Mouse (Mus musculus): ENCODE results near the gene Iqcn. TPM values are rescaled to one million over a fixed set of nuclear protein-coding genes. Genes with fewer than 3 reads are reported as not detected.

Iqcn gene
- polyA plus RNA-seq, 1 experiment from 2014 or later, result 0.13 TPM

DNA sequence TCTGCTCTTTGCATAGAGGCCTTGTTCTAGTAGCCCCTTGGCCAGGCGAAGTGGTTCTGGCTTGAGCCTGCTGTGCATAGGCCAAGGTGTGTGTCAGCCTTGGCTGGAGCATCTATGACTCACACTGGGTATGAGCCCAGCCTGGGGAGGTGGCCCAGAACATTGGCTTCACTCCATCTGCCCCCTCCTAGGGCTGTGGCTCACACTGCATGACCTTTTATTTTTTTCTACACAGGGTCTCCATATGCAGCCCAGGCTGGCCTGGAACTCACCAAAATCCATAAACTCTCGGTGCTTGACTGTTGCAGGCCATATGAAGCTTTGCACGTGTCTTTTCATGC lies 445 bp upstream of the Iqcn start:
- 0 out of 2 replicates have a peak overlapping the region, but pooled peaks have one; percentile 2 for H3K27ac ChIP-seq (replicated peaks)
- no peaks in the 10 kb centered on the region for H3K9me3 ChIP-seq
- 0 out of 2 replicates have a peak overlapping the region, but pooled peaks have one; percentile 69 for H3K4me2 ChIP-seq (replicated peaks)
- H3K27me3 ChIP-seq, result no peaks in the 10 kb centered on the region
- no peak overlapping the region for H3K4me3 ChIP-seq
- no peak for ATAC-seq (replicated peaks)
- no peak overlapping the region for H3K9ac ChIP-seq (replicated peaks)
- peaks cover 3% of the 10 kb centered on the region; the same call in 1 of the 2 replicates for H3K36me3 ChIP-seq
- WGBS, result 87% methylated on average over 3 of the region's 3 CpGs
- peaks cover 41% of the 10 kb centered on the region for H3K4me1 ChIP-seq

DNA sequence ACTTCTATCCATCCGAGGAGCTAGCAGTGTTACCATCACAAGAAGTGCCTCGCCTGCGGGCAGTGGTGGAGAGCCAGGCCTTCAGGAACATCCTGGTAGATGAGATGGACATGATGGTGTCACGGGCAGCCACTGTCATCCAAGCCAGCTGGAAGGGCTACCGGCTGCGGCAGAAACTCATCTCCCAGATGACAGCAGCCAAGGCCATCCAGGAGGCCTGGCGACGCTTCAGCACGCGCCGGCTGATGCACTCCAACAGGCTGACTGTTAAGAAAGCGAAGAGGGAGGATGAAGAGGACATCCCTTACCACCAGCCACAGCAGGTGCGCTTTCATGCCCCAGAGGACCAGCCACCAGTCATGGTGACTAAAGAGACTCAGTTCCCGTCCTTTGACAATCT lies 5.0 kb downstream of the Iqcn start:
- Histone ChIP-seq H3K4me1 (peaks cover 8% of the 10 kb centered on the region; the same call in 1 of the 2 replicates), H3K9ac (replicated peaks) (no peak overlapping the region), H3K27me3 (no peaks in the 10 kb centered on the region), H3K4me2 (replicated peaks) (no peak overlapping the region), H3K9me3 (no peaks in the 10 kb centered on the region), H3K36me3 (peaks cover 3% of the 10 kb centered on the region; the same call in 1 of the 2 replicates), H3K4me3 (no peak overlapping the region), H3K27ac (replicated peaks) (no peak overlapping the region)
- ATAC-seq (replicated peaks), result no peak
- 93% methylated on average over 14 of the region's 14 CpGs for WGBS

- no peak overlapping the region for H3K4me3 ChIP-seq
- H3K9ac ChIP-seq (replicated peaks), result no peak overlapping the region
- 88% methylated on average over 9 of the region's 9 CpGs for WGBS
- no peak overlapping the region for H3K27ac ChIP-seq (replicated peaks)
- H3K4me2 ChIP-seq (replicated peaks), result no peak overlapping the region
- H3K36me3 ChIP-seq, result no peaks in the 10 kb centered on the region
- no peak for ATAC-seq (replicated peaks)
- H3K27me3 ChIP-seq, result no peaks in the 10 kb centered on the region
- no peaks in the 10 kb centered on the region for H3K9me3 ChIP-seq
- no peaks in the 10 kb centered on the region for H3K4me1 ChIP-seq
Measured at GRCm38 (mm10) chr8:70709794-70710193, 6.5 kb downstream of the Iqcn start.

- ATAC-seq (replicated peaks), result no peak
- Histone ChIP-seq H3K4me2 (replicated peaks) (no peak overlapping the region), H3K27ac (replicated peaks) (no peak overlapping the region), H3K36me3 (no peaks in the 10 kb centered on the region), H3K9me3 (no peaks in the 10 kb centered on the region), H3K27me3 (no peaks in the 10 kb centered on the region), H3K9ac (replicated peaks) (no peak overlapping the region), H3K4me3 (no peak overlapping the region), H3K4me1 (no peaks in the 10 kb centered on the region)
- WGBS, result 92% methylated on average over 1 of the region's 1 CpGs
Measured at GRCm38 (mm10) chr8:70710296-70710695, 7.0 kb downstream of the Iqcn start.

DNA sequence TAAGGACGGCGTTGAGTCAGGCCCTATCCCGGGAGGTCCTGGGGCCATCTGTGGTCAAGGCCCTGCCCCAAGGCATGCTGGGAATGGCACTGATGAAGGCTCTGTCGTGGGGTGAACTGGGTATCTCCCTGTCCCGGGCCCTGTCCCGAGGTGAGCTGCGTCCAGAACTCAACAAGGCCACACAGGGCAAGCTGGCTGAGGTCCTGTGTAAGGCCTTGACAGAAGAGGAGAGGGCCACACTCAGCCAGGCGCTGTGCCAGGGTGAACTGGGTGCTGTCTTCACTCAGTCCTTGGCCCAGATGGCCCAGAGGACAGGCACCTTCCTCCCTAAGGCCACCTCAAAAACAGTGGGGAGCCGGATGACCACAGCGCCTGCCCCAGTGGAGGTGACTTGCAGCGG lies 7.8 kb downstream of the Iqcn start:
- H3K9me3 ChIP-seq, result no peaks in the 10 kb centered on the region
- no peak for ATAC-seq (replicated peaks)

DNA sequence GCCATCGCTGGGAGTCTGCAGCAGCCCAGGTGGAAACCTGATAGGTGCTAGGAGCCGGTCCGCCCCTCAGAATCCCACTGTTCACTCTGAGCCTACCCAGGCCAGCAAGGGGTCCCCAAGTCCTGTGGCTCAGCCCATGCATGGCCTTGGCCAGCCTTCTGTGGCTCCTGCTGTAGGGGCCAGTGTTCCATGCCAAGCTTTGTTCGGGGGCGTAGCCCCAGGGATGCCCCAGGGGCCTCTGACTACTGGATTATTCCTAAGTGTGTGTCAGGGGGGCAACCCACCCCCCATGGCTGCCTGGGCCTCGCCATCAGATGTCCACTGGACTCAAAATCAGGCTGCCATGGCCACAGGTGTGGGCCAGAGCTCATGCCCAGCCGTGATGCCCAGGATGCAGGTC lies 10.7 kb downstream of the Iqcn start:
- no peak overlapping the region for H3K4me3 ChIP-seq
- no peak overlapping the region for H3K27ac ChIP-seq (replicated peaks)
- no peaks in the 10 kb centered on the region for H3K9me3 ChIP-seq
- WGBS, result 76% methylated on average over 7 of the region's 7 CpGs
- no peak overlapping the region for H3K4me2 ChIP-seq (replicated peaks)
- ATAC-seq (replicated peaks), result no peak; the same call in 1 of the 2 replicates
- H3K4me1 ChIP-seq, result no peaks in the 10 kb centered on the region
- no peak overlapping the region for H3K9ac ChIP-seq (replicated peaks)
- H3K36me3 ChIP-seq, result no peaks in the 10 kb centered on the region
- peaks cover 4% of the 10 kb centered on the region; the same call in 1 of the 2 replicates for H3K27me3 ChIP-seq

More for the DNA sequence above, 7.8 kb downstream of the Iqcn start:
- Histone ChIP-seq H3K36me3 (no peaks in the 10 kb centered on the region), H3K4me3 (no peak overlapping the region), H3K9ac (replicated peaks) (no peak overlapping the region), H3K27me3 (no peaks in the 10 kb centered on the region), H3K4me2 (replicated peaks) (no peak overlapping the region), H3K4me1 (no peaks in the 10 kb centered on the region), H3K27ac (replicated peaks) (no peak overlapping the region)
- 93% methylated on average over 11 of the region's 11 CpGs for WGBS

DNA sequence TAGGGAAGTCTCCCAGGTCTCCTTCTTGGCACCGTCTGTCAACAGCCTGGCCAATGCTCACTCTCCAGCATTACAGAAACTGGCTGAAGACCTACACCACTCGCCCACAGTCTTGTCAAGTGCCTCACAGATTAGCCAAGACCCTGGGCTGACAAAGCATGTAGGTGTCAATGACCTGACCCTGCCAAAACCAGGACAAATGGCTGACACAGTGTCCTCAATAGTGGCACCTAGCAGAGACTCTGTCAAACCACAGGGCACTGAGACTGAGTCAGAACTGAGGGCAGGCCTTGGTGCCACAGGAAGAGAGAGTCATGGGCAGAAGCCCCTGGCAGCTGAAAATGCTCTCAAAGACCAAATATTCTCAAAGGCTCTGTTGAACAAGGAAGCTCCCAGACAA lies 11.8 kb downstream of the Iqcn start:
- Histone ChIP-seq H3K27ac (replicated peaks) (no peak overlapping the region), H3K9ac (replicated peaks) (no peak overlapping the region), H3K27me3 (peaks cover 7% of the 10 kb centered on the region; the same call in 1 of the 2 replicates), H3K4me3 (no peak overlapping the region), H3K9me3 (no peaks in the 10 kb centered on the region), H3K4me1 (no peaks in the 10 kb centered on the region), H3K36me3 (no peaks in the 10 kb centered on the region), H3K4me2 (replicated peaks) (no peak overlapping the region)
- ATAC-seq (replicated peaks), result no peak
- WGBS, result 69% methylated on average over 2 of the region's 2 CpGs

DNA sequence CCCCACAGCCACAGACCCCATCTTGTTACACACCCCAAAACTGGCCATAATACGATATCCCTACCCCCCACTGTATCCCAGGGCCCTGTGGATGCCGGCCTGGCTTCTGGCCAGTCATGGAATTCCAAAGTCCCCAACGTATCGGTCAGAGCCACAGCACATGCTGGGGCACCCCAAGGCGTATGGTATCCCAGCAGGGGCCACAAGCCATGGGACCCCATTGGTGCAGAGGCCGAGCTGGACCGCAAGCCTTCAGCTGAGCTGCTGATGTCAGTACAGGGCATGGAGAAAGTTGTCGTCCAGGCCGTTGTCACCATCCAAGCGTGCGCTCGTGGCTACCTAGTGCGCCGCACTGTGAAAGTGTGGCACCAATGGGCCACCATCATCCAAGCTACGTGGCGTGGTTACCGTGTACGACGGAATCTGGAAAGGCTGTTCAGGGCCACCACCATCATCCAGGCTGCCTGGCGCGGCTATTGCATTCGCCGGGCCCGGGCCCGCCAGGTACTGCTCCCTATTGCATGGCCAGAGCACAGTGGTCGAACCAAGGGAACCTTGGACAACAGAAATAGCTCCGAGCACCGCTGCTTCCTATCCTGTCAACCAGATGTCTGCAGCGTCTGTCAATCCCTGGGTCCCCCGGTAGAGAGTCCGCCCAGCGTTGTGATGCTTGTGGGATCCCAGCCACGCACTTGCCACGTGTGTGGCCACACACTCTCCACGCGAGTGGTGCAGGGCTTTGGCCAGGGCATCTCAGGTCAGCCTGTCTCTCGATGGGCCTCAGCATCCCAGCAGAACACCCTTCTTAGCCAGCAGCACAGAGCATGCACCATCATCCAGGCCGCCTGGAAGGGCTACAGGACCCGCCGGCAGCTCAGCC lies 13.5 kb downstream of the Iqcn start:
- no peaks in the 10 kb centered on the region for H3K9me3 ChIP-seq
- H3K4me3 ChIP-seq, result no peak overlapping the region
- no peak overlapping the region for H3K4me2 ChIP-seq (replicated peaks)
- no peak overlapping the region for H3K9ac ChIP-seq (replicated peaks)
- no peaks in the 10 kb centered on the region for H3K36me3 ChIP-seq
- WGBS, result 85% methylated on average over 40 of the region's 40 CpGs
- ATAC-seq (replicated peaks), result no peak
- H3K4me1 ChIP-seq, result no peaks in the 10 kb centered on the region
- H3K27ac ChIP-seq (replicated peaks), result no peak overlapping the region
- peaks cover 7% of the 10 kb centered on the region; the same call in 1 of the 2 replicates for H3K27me3 ChIP-seq

GRCm38 (mm10) chr8:70718297-70718696 lies 15.0 kb downstream of the Iqcn start, which contains the start of gene Gm3336:
Gm3336 (plus strand) TSS chr8:70718543.
- no peak within 1 kb of the TSS for H3K4me2 ChIP-seq (replicated peaks)
- H3K9ac ChIP-seq (replicated peaks), result no peak within 1 kb of the TSS
- no peak within 1 kb of the TSS for H3K27ac ChIP-seq (replicated peaks)
- no peaks in the 10 kb centered on the region for H3K36me3 ChIP-seq
- ATAC-seq (replicated peaks), result no peak
- peaks cover 7% of the 10 kb centered on the region; the same call in 1 of the 2 replicates for H3K27me3 ChIP-seq
- no peaks in the 10 kb centered on the region for H3K4me1 ChIP-seq
- H3K9me3 ChIP-seq, result no peaks in the 10 kb centered on the region
- whole genome bisulfite sequencing, result 2% methylated on average over 19 of the region's 19 CpGs
- H3K4me3 ChIP-seq, result 0 out of 2 replicates have a peak within 1 kb of the TSS, but pooled peaks have one; percentile 3

- no peak overlapping the region for H3K27ac ChIP-seq (replicated peaks)
- H3K9me3 ChIP-seq, result no peaks in the 10 kb centered on the region
- no peak overlapping the region for H3K9ac ChIP-seq (replicated peaks)
- 69% methylated on average over 9 of the region's 9 CpGs for WGBS
- H3K4me3 ChIP-seq, result no peak overlapping the region
- H3K4me1 ChIP-seq, result no peaks in the 10 kb centered on the region
- H3K36me3 ChIP-seq, result no peaks in the 10 kb centered on the region
- peaks cover 7% of the 10 kb centered on the region; the same call in 1 of the 2 replicates for H3K27me3 ChIP-seq
- no peak for ATAC-seq (replicated peaks)
- no peak overlapping the region for H3K4me2 ChIP-seq (replicated peaks)
Measured at GRCm38 (mm10) chr8:70719796-70720270, 16.6 kb downstream of the Iqcn start.

DNA sequence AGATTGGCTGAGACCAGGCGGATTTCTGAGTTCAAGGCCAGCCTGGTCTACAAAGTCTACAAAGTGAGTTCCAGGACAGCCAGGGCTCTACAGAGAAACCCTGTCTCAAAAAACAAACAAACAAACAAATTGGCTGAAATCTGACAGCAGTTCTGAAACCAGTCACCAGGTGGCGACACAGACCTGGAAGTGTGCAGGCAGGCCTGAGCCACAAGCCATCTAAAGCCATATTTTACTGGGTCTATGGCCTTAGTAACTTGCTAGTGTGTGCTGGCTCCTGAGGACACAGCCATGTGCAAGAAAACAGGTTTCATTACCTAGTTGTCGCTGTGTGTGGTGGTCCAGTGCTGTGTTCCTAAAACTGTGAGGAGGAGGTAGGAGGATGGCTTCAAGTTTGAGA lies 17.5 kb downstream of the Iqcn start:
- no peak overlapping the region for H3K9ac ChIP-seq (replicated peaks)
- H3K27me3 ChIP-seq, result peaks cover 7% of the 10 kb centered on the region; the same call in 1 of the 2 replicates
- H3K36me3 ChIP-seq, result no peaks in the 10 kb centered on the region
- no peaks in the 10 kb centered on the region for H3K9me3 ChIP-seq
- H3K4me3 ChIP-seq, result no peak overlapping the region
- WGBS, result 5% methylated on average over 3 of the region's 3 CpGs
- H3K27ac ChIP-seq (replicated peaks), result no peak overlapping the region
- peak; percentile 62; the same call in 1 of the 2 replicates for ATAC-seq (replicated peaks)
- H3K4me1 ChIP-seq, result no peaks in the 10 kb centered on the region
- H3K4me2 ChIP-seq (replicated peaks), result no peak overlapping the region

- H3K4me3 ChIP-seq, result no peak overlapping the region
- no peak overlapping the region for H3K27ac ChIP-seq (replicated peaks)
- no peak overlapping the region for H3K4me2 ChIP-seq (replicated peaks)
- H3K9me3 ChIP-seq, result no peaks in the 10 kb centered on the region
- H3K9ac ChIP-seq (replicated peaks), result no peak overlapping the region
- WGBS, result 86% methylated on average over 8 of the region's 8 CpGs
- H3K36me3 ChIP-seq, result no peaks in the 10 kb centered on the region
- no peak for ATAC-seq (replicated peaks)
- H3K27me3 ChIP-seq, result peaks cover 7% of the 10 kb centered on the region; the same call in 1 of the 2 replicates
- no peaks in the 10 kb centered on the region for H3K4me1 ChIP-seq
Measured at GRCm38 (mm10) chr8:70721601-70722000, 18.3 kb downstream of the Iqcn start.

Data from forebrain, embryonic 15.5 days (tissue).